Mouse (Mus musculus) spleen, adult 12 weeks (tissue): Measurements from ENCODE around the gene Zfp106.
A peak's percentile ranks its signal among the peaks of the same experiment; 100 is the strongest.

Source experiments
- DNase-seq: peaks from one replicate; pipeline ENCODE4 v3.0.0; 2022; ENCODE audit warnings: low spot score

Zfp106 gene

DNA sequence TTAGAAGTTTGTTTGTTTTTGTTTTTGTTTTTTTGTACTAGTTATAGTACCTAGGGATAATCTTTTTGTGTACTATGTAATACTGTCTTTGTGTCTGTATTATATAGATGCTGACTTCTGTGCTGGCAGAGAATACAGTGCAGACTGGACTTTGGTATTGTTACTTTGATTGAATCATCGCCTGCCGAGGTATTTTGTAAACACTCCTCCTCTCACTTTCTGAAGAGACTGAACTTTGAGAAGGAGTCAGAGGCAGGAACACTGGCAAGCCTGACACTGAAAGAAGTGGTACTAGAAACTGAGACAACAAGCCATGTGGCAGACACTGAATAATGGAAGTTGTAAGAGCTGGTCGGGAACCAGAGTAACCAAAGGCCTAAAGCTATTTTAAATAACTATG, 6.8 kb downstream of the Zfp106 start:
- no peak for DNase-seq

DNA sequence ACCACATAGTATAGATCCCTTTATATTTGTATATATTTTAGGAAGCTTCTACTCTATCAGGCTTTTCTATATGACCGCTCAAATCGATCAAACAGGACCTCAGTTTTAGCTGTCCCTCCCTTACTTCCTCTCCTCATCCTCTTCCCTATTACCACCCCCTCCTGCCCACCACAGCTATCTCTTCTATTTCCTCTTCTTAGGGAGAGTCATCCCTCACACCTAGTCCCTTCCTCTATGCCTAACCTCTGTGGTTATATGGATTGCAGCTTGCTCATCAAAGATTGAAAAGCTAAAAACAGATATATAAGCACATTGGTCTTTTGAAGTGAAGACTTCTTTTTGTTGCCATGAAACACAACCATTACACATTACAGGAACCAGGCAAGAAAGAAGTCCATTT, 18.9 kb downstream of the Zfp106 start:
- DNase-seq: no peak

DNA sequence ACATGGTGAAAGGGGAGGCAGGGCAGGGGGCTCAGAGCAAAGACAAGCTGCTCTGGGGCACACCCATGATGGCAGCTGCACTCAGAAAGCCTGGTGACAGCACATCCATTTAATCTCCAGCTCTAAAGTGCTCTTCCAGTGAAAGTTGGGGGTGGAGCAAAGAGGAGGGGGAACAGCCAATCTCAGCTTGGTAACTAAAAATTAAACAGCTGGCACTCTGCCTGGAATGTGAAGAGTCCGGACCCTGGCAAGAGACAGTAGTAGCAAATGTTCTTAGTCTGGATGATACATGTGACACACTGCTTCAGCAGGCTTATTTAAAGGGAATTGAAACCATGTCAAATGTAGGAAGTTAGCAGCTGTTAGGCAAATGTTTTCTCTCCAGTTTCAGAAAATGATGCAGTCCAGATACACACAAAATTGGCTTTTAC, 23.9 kb downstream of the Zfp106 start:
- no peak for DNase-seq

DNA sequence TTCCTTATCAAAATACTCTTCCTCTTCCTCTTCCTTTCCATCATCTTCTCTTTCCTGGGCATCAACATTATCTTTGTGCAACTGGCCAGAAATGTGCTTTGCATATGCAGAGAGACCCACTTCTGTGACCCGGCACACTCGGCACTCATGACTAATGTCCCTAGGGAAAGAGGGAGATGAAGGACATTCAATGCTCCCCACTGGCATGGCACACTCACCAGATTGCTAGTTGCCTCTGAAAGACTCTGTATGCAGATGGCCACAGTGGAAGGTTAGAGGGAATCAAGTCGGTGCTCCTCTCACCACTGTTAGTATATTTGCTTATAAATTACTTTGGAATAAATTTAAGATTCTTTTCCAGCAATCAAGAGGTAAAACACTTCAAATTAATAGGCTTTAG, 24.3 kb downstream of the Zfp106 start:
- no peak for DNase-seq

DNA sequence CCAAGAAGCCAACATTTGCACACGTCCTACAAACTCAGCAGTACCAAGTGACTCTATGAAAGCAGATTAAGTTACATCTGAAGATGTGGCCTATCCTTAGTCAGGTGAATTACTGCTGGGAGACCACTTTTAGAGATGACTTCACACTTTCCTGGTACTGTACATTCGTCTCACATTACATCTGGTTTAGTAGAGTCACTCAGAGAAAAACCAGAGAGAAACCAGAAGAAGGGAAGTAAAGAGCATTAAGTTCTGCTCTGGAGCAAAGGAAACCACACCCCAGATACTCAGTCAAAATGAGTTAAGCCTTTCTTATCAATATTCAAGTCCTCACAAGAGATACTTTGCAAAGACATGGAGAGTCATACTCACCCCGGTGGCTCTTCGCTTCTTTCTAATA, 32.4 kb downstream of the Zfp106 start:
- DNase-seq: no peak

DNA sequence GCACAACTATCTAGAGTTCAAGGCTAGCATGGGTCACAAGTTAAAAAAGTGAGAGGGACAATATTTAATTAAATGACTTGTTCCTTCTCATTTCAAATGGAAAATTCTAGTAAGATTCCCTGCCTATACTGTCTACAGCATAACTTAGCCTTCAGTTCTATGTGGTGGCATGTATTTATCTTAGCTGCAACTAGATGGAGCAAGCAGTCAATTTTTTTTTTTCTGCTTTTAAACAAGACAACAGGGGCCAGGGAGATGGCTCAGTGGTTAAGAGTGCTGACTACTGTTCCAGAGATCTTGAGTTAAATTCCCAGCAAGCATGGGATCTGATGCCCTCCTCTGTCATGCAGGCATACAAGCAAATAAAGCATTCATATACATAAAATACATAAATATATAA, 34.1 kb downstream of the Zfp106 start:
- DNase-seq: no peak

DNA sequence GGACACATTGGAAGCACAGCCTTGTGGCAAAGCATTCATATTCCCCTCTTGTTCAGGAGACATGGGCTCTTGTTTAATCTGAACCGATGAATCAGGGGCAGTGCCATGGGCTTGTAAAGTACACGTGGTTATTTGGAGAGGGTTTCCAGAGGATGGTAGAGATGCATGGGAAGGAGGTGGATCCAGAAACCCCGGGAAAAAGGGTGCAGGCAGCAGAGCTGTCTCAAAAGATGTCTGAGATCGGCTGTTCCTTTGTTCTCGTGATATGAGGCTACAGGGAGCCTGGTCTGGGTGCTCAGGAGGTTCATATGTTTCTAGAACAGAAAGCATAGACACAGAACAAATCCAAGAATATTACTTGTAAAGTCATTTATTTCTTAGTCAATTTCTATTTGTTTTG, 36.9 kb downstream of the Zfp106 start:
- DNase-seq: no peak

DNA sequence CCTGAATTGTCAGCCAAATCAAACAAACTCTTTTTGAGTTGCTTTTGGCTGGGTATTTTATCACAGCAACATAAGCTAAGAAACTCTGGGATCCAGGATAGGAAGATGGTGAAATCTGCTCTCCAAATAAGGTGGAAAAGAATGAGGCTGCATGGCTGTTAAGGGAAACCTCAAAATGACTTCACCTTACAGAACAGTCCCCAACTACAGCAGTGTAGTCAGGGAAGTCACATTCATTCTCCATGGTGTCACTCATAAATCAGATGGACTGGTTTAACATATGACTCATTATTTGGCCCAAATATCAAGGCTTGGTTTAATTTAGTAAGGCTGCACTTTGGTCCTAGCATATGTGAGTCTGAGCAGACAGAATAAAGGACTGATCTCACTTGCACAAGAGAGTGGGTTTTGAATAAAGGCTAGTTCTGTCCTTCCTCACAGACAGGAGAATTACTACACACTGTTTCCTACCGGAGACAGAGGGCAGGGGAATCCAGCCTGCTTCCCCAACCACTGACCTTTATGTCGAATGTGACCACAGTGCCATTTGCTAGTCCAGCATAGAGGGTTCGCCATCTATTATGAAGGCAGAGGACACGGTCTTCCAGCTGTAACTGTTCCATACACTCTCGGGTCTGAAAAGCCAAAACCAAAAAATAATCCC, 45.0 kb downstream of the Zfp106 start:
- no peak for DNase-seq

DNA sequence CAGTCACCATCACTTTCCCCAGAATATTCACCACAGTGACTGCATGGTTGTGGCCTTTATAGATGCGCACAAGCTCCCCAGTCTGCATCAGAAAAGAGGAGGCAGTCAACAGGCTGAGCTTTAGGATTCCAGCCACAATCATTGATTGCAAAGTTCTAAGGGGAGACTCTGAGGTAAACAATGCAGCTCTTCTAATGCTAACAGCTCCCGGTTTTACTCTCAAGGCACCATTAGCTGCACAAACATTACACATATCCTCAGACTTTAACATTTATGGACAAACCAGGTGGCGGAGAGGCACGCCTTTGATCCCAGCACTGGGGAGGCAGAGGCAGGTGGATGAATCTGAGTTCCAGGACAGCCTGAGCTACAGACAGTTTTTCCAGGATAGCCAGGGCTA, 49.5 kb downstream of the Zfp106 start:
- DNase-seq: no peak

DNA sequence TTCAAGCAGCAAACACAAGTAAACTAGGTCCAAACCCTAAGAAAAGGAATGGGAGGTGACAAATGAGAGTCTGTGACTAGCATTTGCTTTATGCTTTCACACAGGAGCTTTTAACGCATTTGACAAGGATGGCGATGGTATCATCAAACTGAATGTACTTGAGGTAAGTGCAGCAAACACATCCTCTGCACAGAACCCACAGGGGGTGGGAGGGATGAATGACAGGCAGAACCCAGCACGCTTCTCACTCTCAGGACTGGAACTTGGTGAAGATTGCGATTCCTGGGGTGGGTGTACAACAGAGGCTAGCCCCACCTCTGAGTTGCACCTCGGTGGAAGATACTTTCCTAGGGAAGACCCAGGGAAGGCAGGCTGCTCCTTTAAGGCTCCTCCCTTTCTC, 59.7 kb downstream of the Zfp106 start:
- DNase-seq: no peak

DNA sequence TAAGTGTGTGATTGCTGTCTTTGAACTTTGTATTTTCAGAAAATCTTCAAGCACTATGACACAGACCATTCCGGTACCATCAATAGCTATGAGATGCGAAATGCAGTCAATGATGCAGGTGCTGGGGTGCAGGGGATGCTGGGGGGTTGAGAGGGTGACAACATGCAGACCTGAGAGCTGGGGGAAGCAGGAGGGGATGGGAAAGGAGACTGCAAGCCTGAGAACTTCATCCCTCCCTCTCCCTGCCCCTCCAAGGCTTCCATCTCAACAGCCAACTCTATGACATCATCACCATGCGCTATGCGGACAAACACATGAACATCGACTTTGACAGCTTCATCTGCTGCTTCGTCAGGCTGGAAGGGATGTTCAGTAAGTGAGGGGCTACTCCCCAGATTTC, 60.5 kb downstream of the Zfp106 start:
- no peak for DNase-seq

DNA sequence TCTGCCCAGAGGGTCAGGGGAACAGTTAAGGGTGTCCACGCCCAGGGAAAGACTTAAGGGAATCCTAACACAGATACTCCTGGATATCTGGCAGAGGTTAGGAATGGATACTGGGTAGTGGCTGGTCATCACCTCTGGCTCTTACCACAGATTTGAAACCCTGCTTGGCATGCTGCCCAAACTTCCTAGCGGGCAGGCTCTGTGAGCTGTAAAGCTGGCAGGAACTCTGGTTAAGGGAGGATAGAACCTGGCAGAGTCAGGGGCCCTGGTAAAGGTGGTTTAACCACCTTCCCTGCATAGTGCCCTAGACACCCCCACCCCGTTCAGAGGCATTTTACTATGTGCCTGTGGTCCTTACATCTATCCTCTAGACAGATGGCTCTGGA, 61.0 kb downstream of the Zfp106 start:
- no peak for DNase-seq

DNA sequence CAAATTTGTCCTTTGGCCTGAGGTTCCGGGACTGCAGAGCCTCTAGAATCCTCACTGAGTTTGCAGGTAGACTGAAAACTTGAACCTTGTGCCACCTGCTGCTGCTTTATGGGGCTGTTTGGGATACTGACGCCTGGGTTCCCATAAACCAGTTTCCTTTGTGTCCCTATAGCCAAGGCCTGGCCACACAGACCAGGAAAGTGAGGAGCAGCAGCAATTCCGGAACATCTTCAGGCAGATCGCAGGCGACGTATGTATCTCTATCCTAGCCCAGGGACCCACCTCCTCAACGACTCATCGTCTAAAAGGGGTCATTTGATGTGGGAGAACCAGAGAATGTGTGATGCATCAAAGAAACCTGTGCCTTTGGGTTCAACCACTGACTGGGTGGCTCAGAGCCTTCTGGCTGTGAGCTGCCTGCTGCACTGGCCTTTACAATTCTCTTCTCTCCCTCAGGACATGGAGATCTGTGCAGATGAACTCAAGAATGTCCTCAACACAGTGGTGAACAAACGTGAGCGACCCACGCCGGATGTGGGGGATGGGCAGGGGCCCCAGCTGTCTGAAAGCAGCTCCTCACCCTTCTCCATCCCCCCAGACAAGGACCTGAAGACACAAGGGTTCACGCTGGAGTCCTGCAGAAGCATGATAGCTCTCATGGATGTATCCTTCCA, 61.6 kb downstream of the Zfp106 start:
- DNase-seq: no peak

DNA sequence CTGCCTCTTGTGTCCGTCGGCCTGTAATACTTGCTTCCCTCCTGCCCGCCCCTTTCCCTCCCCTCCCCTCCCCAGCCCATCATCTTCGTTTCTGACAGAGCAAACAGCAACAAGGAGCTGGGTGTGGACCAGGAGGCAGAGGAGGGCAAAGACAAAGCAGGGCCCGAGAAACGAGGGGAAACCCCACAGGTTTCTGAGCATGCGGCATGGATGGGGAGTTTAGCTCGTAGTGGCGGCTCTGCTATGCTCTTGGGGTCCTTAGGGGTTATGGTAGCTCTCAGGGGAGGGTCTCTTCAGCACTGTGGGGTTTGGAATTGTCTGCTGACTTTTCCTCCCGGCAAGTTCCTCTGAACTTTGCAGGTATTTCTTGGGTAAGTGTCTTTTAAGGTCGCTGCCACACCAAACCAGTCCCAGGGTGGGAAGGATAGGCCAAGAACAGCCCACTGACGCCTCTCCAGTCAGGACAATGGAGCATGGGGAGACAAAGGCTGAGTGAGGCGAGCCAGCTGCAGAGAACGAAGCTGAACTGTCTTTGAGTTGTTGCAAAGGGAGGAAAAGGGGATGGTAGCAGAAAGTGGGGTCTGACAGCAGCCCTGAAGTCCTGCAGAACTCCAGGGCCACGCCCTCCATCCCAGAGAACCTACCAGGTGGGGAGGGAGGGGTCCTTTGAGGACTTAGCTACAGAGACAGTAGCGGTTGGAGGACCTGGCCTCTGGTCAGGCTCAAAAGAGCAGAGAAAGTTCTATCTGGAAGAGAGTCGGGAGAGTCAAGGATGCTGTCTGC, 62.3 kb downstream of the Zfp106 start:
- no peak for DNase-seq

DNA sequence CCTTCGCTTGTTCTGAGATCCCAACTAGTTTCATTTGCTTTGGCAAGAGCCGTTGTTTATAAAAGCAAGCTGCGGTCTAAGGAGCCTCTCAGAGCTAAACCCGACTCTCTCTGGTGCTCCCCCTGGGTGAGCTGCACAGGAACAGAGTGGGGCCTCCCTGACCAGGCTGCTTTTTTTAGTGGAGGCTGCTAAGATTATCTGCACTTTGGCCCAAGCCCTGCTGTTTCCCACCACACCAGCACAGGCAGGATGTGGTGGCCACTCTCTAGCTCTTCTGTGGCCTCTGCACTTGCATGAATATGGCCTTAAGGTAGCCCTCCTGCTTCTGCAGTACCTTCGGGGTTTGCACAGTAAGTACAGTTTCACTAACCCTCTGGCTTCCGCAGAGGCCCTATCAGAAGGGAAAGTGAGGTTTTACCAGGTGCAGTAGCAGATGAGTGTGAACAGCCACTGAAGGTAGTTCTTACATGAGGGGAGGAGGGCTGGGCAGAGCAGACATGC, 63.6 kb downstream of the Zfp106 start:
- DNase-seq: no peak

DNA sequence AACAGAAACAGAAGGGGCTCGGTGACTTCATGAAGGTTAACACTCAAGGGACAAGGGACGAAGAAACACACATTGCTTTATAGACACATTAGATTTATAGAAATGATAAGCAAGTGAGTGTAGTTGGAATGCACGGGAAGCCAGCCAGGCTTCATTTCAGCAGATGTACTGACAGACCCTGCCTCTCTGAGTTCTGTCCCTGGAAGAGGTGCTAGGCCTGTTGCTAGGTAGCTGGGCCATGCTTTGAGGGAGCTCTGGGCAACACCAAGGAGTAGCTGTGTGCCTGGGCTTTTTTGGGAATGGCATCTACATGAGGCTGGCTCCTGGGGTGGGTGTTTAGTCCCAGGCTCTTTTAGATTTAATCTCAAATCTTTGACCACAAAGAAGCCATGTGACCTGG, 67.1 kb downstream of the Zfp106 start:
- DNase-seq: no peak

DNA sequence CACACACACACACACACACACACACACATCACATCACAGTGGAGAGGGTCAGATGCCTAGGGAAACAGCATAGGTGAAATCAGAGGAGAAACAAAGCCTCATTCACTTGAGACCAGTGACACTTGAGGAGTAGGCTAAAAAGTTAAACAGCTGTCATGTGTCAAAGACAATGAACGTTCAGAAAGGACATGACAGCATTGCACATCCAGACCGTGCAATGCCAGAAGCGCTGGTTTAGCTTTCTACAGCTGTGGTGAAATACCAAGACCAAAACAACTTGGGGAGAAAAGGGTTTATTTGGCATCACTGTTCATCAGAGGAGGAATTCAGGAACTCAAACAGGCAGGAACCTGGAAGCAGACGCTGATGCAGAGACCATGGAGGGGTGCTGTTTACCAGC, 70.4 kb downstream of the Zfp106 start:
- no peak for DNase-seq

DNA sequence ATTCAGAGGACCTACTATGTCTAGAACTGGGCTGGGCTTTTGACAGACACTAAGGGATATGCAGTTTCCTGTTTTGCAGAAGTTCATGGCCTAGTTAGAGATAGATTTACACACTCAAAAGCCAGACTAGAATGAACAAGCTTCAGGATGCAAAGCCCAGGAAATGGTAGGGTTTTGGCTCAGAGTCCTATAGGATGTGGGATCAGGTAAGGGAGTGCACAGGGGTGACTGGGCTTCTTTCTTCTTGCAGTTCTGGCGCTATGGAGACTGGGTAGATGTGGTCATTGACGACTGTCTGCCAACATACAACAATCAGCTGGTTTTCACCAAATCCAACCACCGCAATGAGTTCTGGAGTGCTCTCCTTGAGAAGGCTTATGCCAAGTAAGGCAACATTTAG, 79.4 kb downstream of the Zfp106 start:
- no peak for DNase-seq

DNA sequence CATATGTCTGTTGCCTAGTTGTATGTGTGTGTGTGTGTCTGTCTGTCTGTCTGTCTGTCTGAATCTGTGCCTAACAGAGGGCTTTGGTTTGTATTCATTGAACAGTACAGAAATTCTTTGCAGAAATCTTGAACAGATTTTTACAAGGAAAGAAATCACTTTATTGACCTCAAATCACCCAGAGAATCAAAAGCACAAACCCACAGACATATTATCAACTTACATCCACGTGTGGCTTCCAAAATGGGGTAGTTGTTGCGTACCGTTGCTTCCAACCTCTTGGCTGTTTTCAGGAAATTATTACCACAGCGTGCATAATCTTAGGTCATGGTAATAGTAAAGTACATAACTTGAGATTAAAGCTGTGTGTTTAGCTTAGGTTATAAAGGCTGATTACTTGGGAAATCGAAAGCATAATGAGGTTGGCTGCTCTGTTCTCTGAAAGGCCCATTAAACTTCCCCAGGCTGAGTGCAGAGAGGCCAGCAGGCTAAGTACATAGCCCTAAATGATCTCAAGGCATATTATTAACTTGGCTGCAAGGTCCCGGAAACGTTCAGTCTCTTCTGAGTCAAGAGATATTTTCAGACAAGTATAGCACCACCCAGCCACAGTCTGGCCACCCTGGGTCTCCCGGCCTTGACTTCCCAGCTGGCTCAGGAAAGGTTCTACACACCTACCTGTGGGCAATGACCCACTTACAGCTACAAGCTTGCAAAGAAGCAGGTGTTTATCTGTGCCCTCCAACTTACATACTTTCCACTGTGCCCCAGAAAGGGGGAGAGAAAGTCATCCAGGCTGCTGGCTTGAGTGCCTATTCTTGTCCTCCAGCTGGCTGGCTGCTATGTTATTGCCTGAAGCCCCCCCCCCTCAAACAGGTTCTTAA, 80.9 kb downstream of the Zfp106 start:
- no peak for DNase-seq

DNA sequence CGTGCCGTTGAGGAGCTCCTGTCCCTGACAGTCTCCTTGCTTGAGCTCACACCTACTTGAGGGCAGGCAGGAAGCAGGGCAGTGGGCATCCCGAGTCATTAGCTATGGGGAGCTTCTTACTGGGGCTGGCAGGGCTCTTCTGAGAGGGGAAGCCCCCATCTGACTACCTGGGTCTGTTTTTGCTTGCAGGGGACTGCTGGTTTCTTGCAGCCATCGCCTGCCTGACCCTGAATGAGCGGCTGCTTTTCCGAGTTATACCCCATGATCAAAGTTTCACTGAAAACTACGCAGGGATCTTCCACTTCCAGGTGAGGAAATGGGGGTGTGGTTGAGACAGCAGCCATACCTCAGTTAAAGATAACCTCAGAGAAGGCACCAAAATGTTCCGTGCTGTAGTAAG, 81.7 kb downstream of the Zfp106 start:
- DNase-seq: no peak

DNA sequence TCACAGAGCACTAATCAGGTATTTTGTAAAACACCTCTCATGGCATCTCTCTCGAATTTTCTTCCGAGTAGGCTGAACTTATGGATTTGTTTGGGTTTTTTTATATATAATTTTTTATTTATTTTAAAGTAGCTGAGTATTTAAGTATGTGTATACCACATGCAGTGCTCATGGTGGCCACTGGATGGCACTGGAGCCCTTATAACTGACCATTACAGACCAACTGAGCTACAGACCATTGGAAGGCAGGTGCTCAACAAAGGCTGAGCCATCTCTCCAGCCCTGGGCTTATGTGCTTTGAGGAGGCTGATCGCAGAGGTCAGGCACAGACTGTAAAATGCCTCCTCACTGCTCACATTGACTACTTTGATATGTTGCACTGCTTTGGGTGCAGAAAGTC, 85.0 kb downstream of the Zfp106 start:
- peak; percentile 51 for DNase-seq
